Mouse (Mus musculus) C2C12 (cell line): ENCODE results near the gene Ppp1r11.

ENCODE experiments used
- CTCF ChIP-seq: IDR thresholded peaks from one replicate; pipeline ENCODE4 v1.5.1; 2011; ENCODE audit not compliant: control insufficient read depth, insufficient read depth, insufficient read length
- MYOD1 ChIP-seq: IDR thresholded peaks from one replicate; pipeline ENCODE4 v1.6.1; 2011; ENCODE audit warnings: low read depth; ENCODE audit not compliant: control insufficient read depth, insufficient read length
- USF1 ChIP-seq: IDR thresholded peaks from one replicate; pipeline ENCODE4 v1.6.1; 2011; ENCODE audit warnings: low read depth, mild to moderate bottlenecking, control low read depth, moderate library complexity

DNA sequence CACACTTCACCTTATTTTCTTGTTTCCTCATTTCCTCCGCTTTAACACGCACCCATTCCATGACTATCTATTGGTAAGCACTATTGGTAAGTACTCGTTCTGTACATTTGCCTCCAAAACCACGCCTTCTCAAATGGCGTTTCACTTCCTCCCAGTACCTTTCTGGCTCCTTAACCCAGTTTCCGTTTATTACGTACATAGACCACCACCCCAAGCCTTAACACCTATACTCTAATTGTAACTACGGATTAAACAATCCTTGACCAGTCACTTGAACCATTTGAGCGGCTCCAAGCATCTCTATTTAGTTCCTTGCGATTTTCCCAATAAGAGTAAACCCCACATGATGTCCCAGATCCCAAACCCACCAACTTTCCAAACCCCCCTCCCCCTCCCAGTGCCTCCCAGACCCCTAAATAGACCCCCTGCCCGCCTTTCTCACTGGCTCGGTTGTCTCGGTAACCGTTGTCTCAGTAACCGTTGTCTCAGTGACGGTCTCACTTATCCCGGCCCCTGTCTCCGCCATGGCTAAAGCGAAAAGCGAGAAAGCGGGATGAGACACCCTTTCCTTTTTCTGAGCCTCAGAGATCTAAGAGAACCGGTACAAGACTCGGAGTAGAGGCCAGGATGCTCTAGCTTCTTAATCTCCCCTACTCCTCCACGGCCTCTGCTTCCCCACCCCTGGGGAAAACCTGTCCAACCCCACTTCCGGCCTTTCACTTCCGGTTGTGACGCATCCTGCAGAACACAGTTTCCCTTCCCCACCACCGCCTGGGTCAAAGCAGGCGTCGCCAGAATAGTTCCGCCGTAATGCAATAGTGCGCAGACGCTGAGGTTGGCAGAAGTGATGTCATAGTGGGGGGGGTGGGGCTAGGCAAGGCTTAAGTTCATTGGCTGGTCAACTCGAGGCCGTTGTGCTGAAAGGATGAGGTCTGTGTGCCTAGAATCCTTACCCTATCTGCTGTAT is at the start of gene Ppp1r11:
- TF ChIP-seq CTCF (no peak), MYOD1 (no peak), USF1 (no peak)
